Mouse (Mus musculus): ENCODE data around the gene Tmem40. TPM values are rescaled to one million over a fixed set of nuclear protein-coding genes. Genes with fewer than 3 reads are reported as not detected.

The Tmem40 gene
- polyA plus RNA-seq, 1 experiment from 2014 or later = 1.8 TPM

GRCm38 (mm10) chr6:115684271-115684670 lies 77.9 kb downstream of the Tmem40 start:
- Histone ChIP-seq H3K4me2 (no peak overlapping the region), H3K4me3 (replicated peaks) (no peak overlapping the region), H3K27me3 (replicated peaks) (no peaks in the 10 kb centered on the region), H3K4me1 (no peaks in the 10 kb centered on the region), H3K9ac (replicated peaks) (no peak overlapping the region), H3K9me3 (replicated peaks) (no peaks in the 10 kb centered on the region), H3K27ac (replicated peaks) (no peak overlapping the region), H3K36me3 (no peaks in the 10 kb centered on the region)
- WGBS = 100% methylated on average over 2 of the region's 2 CpGs
- no peak for ATAC-seq (ENCODE audit: low FRiP score)

- no peak for ATAC-seq (ENCODE audit: low FRiP score)
- H3K27ac ChIP-seq (replicated peaks) = no peak overlapping the region
- 90% methylated on average over 4 of the region's 4 CpGs for WGBS
Observed at GRCm38 (mm10) chr6:115681066-115681465, 81.1 kb downstream of the Tmem40 start.

More at GRCm38 (mm10) chr6:115681066-115681465, 81.1 kb downstream of the Tmem40 start:
- Histone ChIP-seq H3K9me3 (replicated peaks) (no peaks in the 10 kb centered on the region), H3K36me3 (no peaks in the 10 kb centered on the region), H3K27me3 (replicated peaks) (no peaks in the 10 kb centered on the region), H3K4me3 (replicated peaks) (no peak overlapping the region), H3K9ac (replicated peaks) (no peak overlapping the region), H3K4me2 (no peak overlapping the region), H3K4me1 (peaks cover 4% of the 10 kb centered on the region; the same call in 1 of the 2 replicates)

Small RNAs within 50 kb of the gene (microRNA-seq; reads per million reads assigned to microRNA genes)
- not detected for gene Mir7660

Other genes starting within 250 kb of the Tmem40 start
- 36.5 and 36.9 TPM in 2 replicates for gene Tsen2, start 217.7 kb downstream of the Tmem40 start, polyA plus RNA-seq (2015; fragmentation: Nextera tagmentation; extraction: Ambion mirVana)
- gene Mkrn2os, start 169.8 kb downstream of the Tmem40 start, polyA plus RNA-seq (2015; fragmentation: Nextera tagmentation; extraction: Ambion mirVana) = 0.37 and 2.4 TPM in 2 replicates
- 34.4 and 37.7 TPM in 2 replicates for gene Mkrn2, start 160.5 kb downstream of the Tmem40 start, polyA plus RNA-seq (2015; fragmentation: Nextera tagmentation; extraction: Ambion mirVana)
- gene Raf1, start 85.8 kb downstream of the Tmem40 start, polyA plus RNA-seq (2015; fragmentation: Nextera tagmentation; extraction: Ambion mirVana) = 116 and 125 TPM in 2 replicates
- gene Cand2, start 12.1 kb upstream of the Tmem40 start, polyA plus RNA-seq (2015; fragmentation: Nextera tagmentation; extraction: Ambion mirVana) = 9.8 and 12.2 TPM in 2 replicates
- gene Rpl32, start 46.3 kb upstream of the Tmem40 start, polyA plus RNA-seq (2015; fragmentation: Nextera tagmentation; extraction: Ambion mirVana) = 1,019 and 1,216 TPM in 2 replicates
- 2.7 and 3.0 TPM in 2 replicates for gene Efcab12, start 76.0 kb upstream of the Tmem40 start, polyA plus RNA-seq (2015; fragmentation: Nextera tagmentation; extraction: Ambion mirVana)
- gene Mbd4, start 91.0 kb upstream of the Tmem40 start, polyA plus RNA-seq (2015; fragmentation: Nextera tagmentation; extraction: Ambion mirVana) = 10.4 and 14.5 TPM in 2 replicates
- gene Ift122, start 91.1 kb upstream of the Tmem40 start, polyA plus RNA-seq (2015; fragmentation: Nextera tagmentation; extraction: Ambion mirVana) = 28.2 and 30.1 TPM in 2 replicates
- gene Rho, start 169.3 kb upstream of the Tmem40 start, polyA plus RNA-seq (2015; fragmentation: Nextera tagmentation; extraction: Ambion mirVana) = 2.0 and 2.1 TPM in 2 replicates
- gene H1foo, start 182.5 kb upstream of the Tmem40 start, polyA plus RNA-seq (2015; fragmentation: Nextera tagmentation; extraction: Ambion mirVana) = not detected in 2 replicates
- gene Plxnd1, start 232.6 kb upstream of the Tmem40 start, polyA plus RNA-seq (2015; fragmentation: Nextera tagmentation; extraction: Ambion mirVana) = 8.8 and 9.8 TPM in 2 replicates